Mouse (Mus musculus) embryonic stem cell, embryonic (primary cell): ENCODE measurements around the gene Pi4k2a.

ENCODE experiments used
- CTCF ChIA-PET, 4 experiments: fragments of 300-600 bp in 2 of 4; fragments of 350-600 bp in 2 of 4; sonication (Branson Sonifier 250); formaldehyde crosslinking; loops; one replicate each; lab custom pipeline; 2022; ENCODE audit warnings: inconsistent platforms in 2 of 4; lab: Charles Lee
- POLR2A ChIA-PET, 4 experiments: fragments of 300-600 bp in 2 of 4; fragments of 350-600 bp in 2 of 4; sonication (Branson Sonifier 250); formaldehyde crosslinking; loops; one replicate each; lab custom pipeline; 2022; ENCODE audit warnings: antibody characterized with exemption in 4 of 4, inconsistent platforms in 1 of 4; lab: Charles Lee

Gene Pi4k2a

DNA sequence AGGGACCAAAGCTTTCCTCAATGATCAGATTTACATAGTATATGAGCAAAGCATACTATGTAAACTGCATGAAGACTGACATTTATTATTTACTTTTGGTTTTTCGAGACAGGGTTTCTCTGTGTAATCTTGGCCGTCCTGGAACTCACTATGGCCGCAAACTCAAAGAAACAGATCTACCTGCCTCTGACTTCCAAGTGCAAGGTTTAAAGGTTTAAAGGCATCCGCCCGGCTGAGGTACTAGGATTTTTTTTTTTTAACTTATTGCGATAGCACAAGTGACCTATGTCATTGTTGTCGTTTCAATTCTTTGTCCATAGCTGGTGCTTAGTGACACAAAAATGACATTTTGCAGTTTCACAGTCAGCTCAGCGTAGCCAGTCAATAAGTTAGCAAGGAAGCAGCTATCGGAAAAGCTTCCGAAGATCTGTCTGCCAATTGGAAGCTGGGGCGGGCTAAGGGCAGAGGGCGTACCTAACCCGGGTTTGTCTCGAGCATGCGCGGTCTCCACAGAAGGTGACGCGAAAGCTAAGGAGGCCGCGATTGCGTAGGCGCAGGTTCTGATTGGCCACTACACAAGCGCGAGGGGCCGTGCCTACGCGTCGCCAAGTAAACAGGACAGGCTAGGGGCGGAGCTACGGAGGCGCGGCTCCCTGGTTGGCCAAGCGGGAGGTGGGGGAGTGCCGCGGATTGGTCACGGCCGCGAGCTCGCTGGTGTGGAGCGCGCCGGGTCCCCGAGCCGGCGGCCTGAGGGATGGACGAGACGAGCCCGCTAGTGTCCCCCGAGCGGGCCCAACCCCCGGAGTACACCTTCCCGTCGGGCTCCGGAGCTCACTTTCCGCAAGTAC lies at the start of gene Pi4k2a:
Gene Pi4k2a (plus strand): TSS at position 723 of the 848 bp plus-strand sequence.
- POLR2A ChIA-PET = interaction anchor here in 3 of 4 experiments (0.5 to 9.1 kb wide), 93 partner anchors 9 to 674 kb away, joined by 3 to 133 read pairs (median 5); partner anchors contain the start of genes Avpi1 (in 3 of the 3), Hoga1 (in 3 of the 3), Marveld1 (in 2 of the 3) and Pgam1 (in 2 of the 3)
- CTCF ChIA-PET = interaction anchor here (0.6 to 2.9 kb wide), 27 partner anchors 18 to 350 kb away, joined by 3 to 18 read pairs (median 4); partner anchors contain the start of genes Ankrd2 (in 2 of the 4), Avpi1 (in 1 of the 4), Hoga1 (in 1 of the 4) and Marveld1 (in 1 of the 4)

DNA sequence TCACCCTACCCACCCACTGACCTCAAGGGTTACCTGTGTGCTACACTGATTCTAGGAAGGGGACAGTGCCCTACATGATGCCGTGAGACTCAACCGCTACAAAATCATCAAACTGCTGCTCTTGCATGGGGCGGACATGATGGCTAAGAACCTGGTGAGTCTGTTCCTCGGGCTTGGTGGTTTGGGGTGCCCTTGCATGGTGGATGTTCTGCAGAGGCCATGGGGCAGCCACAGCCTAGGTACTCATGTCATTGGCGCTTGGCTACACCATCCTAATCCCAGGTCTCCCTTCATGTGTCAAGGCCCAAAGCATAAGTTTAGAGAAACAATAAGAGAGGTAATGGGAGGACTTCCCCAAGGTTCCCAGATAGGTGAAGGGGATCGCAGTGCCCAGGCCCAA lies 46.3 kb upstream of the Pi4k2a start:
- CTCF ChIA-PET = interaction anchor here in 2 of 4 experiments (1.9 to 2.4 kb wide), 2 partner anchors 9 to 122 kb away, joined by 12 to 20 read pairs; partner anchors contain the start of gene Ankrd2 (in 1 of the 2)
- POLR2A ChIA-PET = interaction anchor here in 1 of 4 experiments (1.3 to 2.4 kb wide), 5 partner anchors 9 to 126 kb away, joined by 4 to 9 read pairs (median 5); partner anchors contain the start of genes Ankrd2 and Avpi1

DNA sequence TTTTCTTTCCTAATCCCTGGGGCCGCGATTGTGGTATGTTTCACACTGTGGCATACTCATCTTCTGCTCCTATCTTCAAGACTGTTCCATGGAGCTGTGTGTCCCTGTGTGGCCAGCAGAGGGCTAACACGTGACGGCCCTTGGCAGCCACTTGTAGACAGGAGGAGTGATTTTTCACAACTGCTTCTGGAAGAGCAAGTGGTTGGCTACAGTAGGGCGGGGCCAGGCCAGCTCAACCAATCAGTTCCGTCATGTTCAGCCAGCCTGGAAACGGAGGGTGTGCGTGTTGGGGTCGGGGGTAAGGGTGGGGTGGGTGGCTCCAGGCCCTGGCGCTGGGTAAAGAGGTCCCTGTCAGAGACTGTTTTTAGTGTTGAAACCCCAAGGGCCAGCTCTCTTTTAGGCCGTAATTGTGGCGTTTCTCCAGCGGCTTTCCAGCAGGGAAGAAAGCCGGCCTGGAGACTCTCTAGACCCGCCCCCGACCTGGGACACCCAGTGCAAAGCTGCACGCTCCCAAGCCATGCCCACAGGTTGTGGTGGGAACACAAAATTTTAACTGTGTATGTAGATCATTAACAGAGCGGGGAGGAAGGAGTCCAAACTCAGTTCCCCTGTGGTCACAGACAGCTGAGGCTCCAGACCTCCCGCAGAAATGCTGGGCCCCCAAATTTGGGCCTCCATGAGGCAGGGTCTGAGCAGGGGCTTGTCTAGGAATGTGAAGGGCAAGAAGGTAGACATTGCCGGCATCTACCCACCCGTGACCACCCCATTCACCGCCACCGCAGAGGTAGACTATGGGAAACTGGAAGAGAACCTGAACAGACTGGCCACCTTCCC lies 44.8 kb upstream of the Pi4k2a start, which contains the start of gene Hoga1:
Gene Hoga1 (plus strand): TSS at position 342 of the 834 bp plus-strand sequence.
- POLR2A ChIA-PET = interaction anchor here (0.6 to 2.5 kb wide), 42 partner anchors 10 to 1232 kb away, joined by 3 to 16 read pairs (median 4); partner anchors contain the start of genes Pi4k2a (in 3 of the 4), Ankrd2 (in 2 of the 4), Avpi1 (in 2 of the 4) and Arhgap19 (in 1 of the 4)
- CTCF ChIA-PET = interaction anchor here (0.5 to 2.4 kb wide), 46 partner anchors 9 to 1845 kb away, joined by 3 to 27 read pairs (median 4); partner anchors contain the start of genes Ankrd2 (in 4 of the 4), Mms19 (in 1 of the 4), Pi4k2a (in 1 of the 4) and Ubtd1 (in 1 of the 4)

DNA sequence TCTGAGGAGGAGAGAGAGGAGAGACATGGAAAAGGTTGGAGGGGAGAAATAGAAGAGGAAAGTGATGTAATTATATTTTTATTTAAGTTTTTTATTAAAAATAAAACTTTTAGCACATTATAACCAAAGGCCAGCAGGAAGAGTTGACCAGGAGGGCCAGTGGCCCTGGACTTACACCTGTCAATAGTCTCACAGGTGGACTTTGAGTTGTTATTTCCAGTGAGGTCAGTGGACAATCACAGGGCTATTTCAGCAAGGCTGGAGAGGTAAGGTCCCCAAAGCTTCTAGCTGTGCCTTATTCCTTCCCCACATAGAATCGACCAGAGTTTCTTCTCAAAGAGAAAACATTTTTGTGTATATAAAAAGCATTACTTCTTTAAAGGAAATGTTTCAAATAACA lies 40.0 kb upstream of the Pi4k2a start:
- POLR2A ChIA-PET = no interaction called here
- CTCF ChIA-PET = interaction anchor here in 3 of 4 experiments (0.5 to 1.2 kb wide), 3 partner anchors 15 to 94 kb away, joined by 3 to 4 read pairs (median 3); partner anchors contain the start of gene Ankrd2 (in 1 of the 3)

DNA sequence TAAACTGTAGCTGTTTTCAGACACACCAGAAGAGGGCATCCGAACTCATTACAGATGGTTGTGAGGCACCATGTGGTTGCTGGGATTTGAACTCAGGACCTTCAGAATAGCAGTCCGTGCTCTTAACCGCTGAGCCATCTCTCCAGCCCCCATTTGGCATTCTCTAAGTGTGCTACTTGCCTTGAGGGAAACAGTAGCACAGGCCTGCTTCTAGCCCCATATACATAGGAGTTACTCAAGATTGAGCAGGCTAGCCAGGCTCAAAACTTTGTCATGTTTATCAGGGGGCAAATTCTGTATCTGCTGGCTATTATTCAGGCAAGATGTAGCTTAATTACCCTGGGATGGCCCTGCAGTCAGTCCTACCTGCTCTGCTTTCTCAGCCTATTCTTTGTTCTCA lies 38.9 kb upstream of the Pi4k2a start:
- ChIA-PET POLR2A (interaction anchor here in 3 of 4 experiments (0.6 to 1.5 kb wide), 10 partner anchors 19 to 159 kb away, joined by 3 to 6 read pairs (median 3); no protein-coding TSS in a partner anchor), CTCF (interaction anchor here in 3 of 4 experiments (0.8 to 1.8 kb wide), 7 partner anchors 16 to 115 kb away, joined by 3 to 11 read pairs (median 3); partner anchors contain the start of gene Ankrd2 (in 2 of the 3))

DNA sequence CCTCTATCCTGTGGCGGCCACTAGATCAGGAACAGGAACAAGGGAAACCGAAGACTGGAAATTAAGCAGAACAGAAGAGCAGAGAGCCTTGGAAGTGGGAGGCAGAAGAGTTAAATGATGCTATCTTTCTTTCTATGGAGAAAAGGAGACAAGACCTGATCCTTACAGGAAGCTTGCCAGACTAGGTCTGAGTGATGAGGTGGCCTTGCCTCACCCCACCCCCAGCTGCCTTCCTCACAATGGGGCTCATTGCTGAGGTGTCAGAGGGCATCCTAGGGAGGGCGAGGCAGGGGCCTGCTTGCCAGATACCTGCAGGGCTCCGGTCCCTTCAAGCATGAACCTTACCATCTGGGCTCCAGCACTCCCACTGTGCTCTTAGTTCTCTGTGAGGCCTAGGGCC lies 38.3 kb upstream of the Pi4k2a start, which contains the start of gene 4933411K16Rik:
Gene 4933411K16Rik (plus strand): TSS at position 301 of the 400 bp plus-strand sequence.
- POLR2A ChIA-PET = interaction anchor here in 3 of 4 experiments (1.0 to 1.5 kb wide), 9 partner anchors 17 to 119 kb away, joined by 3 to 6 read pairs (median 3); partner anchors contain the start of genes Ankrd2 (in 1 of the 3) and Avpi1 (in 1 of the 3)
- CTCF ChIA-PET = interaction anchor here in 2 of 4 experiments (1.2 to 1.8 kb wide), 4 partner anchors 17 to 114 kb away, joined by 3 to 11 read pairs (median 8); partner anchors contain the start of gene Ankrd2 (in 1 of the 2)

DNA sequence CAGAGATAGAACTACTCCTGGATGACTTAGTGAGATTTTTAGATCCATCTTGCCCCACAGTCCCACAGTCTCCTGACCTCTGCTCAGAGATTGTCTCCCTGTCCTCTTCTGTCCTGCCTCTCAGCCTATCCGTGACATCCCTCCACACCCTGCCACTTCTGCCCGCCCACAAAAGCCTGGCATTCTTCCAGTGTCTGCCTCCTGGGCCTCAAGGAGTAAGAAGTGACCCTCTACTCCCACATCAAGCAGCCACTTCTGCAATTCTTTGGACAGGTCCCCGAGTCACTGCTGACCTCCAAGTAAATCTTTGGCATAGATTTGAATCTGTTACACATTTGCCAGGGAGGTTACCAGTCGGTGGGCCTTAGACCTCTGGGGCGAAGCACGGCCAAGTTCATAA lies 36.0 kb upstream of the Pi4k2a start:
- ChIA-PET CTCF (interaction anchor here in 2 of 4 experiments (0.6 to 1.5 kb wide), 2 partner anchors 9 to 25 kb away, joined by 3 to 4 read pairs; partner anchors contain the start of gene Hoga1 (in 1 of the 2)), POLR2A (interaction anchor here in 1 of 4 experiments (1.3 kb wide), 1 partner anchor 116 kb away, joined by 3 read pairs; no protein-coding TSS in a partner anchor)

DNA sequence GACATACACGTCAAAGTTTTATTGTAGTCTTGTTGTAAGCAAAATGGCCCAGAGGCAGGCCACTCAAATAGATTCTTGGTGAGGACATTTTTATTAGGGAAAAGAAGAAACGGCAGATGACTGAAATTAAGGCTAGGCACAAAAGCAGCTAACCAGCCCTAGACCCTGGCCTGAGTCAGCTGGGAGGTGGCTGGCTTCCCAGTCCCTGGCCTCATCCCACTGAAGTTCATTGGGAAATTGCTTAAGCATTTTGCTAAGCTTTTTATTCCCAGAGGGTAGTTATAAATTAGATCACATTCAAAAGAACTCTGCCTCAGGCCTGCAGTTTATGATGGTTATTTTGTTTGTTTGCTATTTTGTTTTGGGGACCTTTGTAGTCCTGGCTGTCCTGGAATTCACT lies 34.4 kb upstream of the Pi4k2a start:
- CTCF ChIA-PET = interaction anchor here in 1 of 4 experiments (0.7 to 1.0 kb wide), 2 partner anchors 20 to 96 kb away, joined by 4 to 5 read pairs; partner anchors contain the start of gene Ankrd2
- POLR2A ChIA-PET = interaction anchor here in 1 of 4 experiments (0.8 to 1.1 kb wide), 2 partner anchors 13 to 74 kb away, joined by 3 to 5 read pairs; no protein-coding TSS in a partner anchor

DNA sequence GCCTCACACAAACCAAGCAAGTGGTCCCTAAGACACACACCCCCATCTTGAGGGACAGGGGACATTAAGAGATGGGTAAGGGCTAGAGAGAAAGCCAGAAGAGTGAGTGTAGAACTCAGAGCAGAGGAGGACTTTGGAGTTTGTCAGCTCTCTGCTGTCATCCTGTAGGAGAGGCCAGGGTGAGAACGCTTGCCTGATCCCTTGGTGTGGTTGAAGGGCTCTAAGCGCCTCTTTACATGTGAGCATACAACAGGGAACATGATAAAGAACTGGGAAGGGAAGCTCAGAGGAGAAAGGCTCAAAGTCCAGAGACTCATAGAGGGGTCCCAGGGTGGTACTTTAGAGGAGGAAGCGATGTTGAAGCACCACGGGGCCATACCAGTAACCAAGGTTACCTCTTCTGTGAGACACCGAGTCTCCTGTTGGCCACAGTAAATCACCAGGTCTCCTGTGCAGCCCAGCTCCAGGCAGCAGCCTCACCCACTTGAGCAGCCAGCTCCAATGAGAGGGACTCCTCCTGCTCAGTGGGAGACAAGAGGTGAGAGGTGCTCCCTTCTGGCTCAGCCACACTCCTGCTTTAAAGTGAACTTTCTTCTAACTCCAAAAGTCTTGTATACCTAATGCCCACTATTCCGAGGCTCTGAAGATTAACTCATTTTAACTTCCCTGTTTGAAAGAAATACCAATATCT lies 33.4 kb upstream of the Pi4k2a start:
- CTCF ChIA-PET = interaction anchor here in 3 of 4 experiments (0.5 to 1.2 kb wide), 4 partner anchors 11 to 88 kb away, joined by 3 read pairs; partner anchors contain the start of genes Hoga1 (in 1 of the 3) and Pi4k2a (in 1 of the 3)
- POLR2A ChIA-PET = interaction anchor here in 2 of 4 experiments (1.0 to 1.7 kb wide), 3 partner anchors 11 to 23 kb away, joined by 3 to 9 read pairs (median 3); partner anchors contain the start of gene Hoga1 (in 2 of the 2)

DNA sequence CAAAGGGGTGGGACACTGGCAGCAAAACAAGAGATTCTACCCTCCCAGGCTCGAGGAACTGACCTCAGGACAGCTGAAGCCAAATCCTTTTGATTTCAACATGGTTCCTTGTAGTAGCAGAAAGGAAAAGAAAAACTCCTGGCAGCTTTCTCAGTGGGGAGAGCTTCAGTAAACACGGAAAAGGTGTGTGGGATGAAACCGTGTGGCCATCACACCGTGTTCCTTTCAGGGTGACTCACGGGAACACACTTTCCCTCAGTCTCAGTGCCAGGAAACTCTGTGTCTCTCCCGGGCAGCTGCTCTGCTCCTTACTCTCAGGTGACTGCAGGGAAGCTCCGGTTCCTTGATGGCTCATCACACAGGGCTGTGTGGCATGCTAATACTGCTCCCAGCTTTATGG lies 31.8 kb upstream of the Pi4k2a start:
- ChIA-PET POLR2A (interaction anchor here in 3 of 4 experiments (0.6 to 1.7 kb wide), 12 partner anchors 10 to 116 kb away, joined by 3 to 9 read pairs (median 3); partner anchors contain the start of gene Hoga1 (in 3 of the 3)), CTCF (interaction anchor here (0.5 to 1.4 kb wide), 10 partner anchors 11 to 393 kb away, joined by 3 to 5 read pairs (median 4); partner anchors contain the start of gene Hoga1 (in 1 of the 4))

DNA sequence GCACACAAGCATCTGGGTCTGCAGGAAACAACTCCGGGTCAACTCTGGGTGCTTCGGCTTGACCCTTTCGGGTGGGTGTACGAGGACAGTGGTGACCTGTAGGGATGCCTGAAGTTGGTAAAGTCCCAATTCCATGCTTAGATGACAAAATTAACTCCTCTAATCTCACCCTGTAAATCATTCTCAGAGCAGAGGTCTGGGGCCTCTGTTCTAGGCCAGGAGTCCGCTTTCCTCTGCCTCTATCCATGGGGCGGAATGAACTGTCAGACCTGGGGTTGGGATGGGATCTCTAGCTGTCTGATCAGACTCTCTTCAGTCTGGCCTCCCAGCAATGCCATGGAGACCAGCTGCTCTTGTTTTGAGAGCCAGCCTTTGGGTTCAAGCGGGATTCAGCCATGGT lies 28.8 kb upstream of the Pi4k2a start:
- CTCF ChIA-PET = interaction anchor here in 2 of 4 experiments (0.6 to 1.0 kb wide), 3 partner anchors 10 to 1224 kb away, joined by 3 read pairs; partner anchors contain the start of gene Ankrd2 (in 1 of the 2)
- POLR2A ChIA-PET = interaction anchor here in 2 of 4 experiments (0.8 to 1.0 kb wide), 4 partner anchors 10 to 16 kb away, joined by 3 read pairs; partner anchors contain the start of gene Hoga1 (in 1 of the 2)

DNA sequence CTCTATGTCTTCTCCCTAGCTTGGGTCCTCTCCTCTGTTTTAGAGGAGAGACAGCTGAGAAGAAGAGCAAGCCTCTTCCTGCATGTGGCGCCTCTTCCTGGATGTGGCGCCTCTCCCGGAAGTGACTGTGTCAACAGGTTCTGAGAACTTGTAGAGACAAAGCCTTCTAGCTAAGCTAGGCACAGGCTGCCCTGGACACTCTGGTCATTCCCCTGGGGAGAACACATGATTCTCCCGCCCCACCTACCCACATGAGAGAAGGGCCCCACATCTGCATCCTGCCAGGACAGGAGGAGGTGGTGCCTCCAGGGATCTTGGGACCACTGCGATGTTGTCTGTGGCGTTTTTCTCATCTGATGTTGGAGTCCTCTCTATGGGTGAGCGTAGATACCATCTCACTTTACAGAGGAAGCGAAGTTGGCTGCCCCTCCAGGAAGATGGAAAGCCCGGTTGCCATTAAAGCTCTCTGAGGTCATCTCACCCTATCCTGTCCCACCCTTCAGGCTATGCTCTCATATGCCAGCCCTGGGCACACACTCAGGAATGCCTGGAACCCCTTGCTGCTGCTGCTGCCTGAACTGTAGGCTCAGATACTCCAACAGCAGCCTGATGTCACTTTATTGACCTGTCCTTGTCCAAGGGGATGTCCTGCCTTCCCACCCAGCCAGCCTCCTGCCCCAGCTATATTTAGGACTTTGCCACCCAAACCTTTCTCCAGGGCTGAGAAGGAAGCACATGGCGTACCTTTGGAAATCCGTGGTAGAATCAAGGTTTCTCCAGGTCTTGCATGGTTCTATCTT lies 21.6 kb upstream of the Pi4k2a start:
- POLR2A ChIA-PET = interaction anchor here in 3 of 4 experiments (0.6 to 5.0 kb wide), 24 partner anchors 10 to 341 kb away, joined by 3 to 30 read pairs (median 4); partner anchors contain the start of genes Pi4k2a (in 3 of the 3), Avpi1 (in 2 of the 3), Hoga1 (in 2 of the 3) and Ankrd2 (in 1 of the 3)
- CTCF ChIA-PET = interaction anchor here (0.6 to 2.1 kb wide), 26 partner anchors 10 to 446 kb away, joined by 3 to 10 read pairs (median 4); partner anchors contain the start of genes Ankrd2 (in 3 of the 4), Hoga1 (in 3 of the 4) and Pi4k2a (in 1 of the 4)

DNA sequence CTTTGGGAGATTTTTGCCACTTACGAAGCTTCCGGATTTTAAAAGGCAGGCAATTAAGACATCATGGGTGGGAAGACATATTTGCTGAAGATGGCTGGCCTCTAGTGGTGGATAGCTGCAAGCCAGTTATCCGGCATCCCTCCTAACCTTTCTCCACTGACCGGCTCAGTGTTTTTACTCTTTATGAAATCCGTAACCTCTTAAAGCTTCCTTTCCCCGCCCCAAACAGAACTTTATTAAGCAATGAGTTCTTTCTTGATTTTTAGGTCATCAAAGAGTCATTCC lies 21.1 kb upstream of the Pi4k2a start:
- POLR2A ChIA-PET = interaction anchor here in 3 of 4 experiments (0.6 to 5.0 kb wide), 25 partner anchors 9 to 341 kb away, joined by 3 to 30 read pairs (median 4); partner anchors contain the start of genes Pi4k2a (in 3 of the 3), Hoga1 (in 2 of the 3), Ankrd2 (in 1 of the 3) and Avpi1 (in 1 of the 3)
- CTCF ChIA-PET = interaction anchor here (0.6 to 2.1 kb wide), 26 partner anchors 10 to 446 kb away, joined by 3 to 10 read pairs (median 4); partner anchors contain the start of genes Ankrd2 (in 3 of the 4), Hoga1 (in 3 of the 4) and Pi4k2a (in 1 of the 4)

DNA sequence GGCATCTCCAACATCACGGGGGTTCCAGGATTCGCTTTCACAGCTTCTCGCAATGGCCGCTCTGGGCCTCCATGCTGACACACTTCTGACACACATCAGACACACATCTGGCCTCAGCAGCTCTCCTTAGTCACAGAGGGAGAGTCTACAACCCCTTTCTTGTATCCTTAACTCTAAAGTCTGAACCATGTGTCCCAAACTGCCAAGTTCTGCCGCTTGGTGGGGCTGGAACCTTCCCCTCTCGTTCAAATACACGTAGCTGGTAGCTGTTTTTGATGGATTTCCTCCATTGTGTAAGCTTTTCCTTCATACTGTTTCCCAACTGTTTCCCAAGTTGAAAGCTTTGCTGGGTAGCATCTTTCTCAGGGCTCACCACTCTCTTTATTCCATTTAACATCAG lies 19.0 kb upstream of the Pi4k2a start:
- POLR2A ChIA-PET = interaction anchor here (0.5 to 5.0 kb wide), 22 partner anchors 9 to 809 kb away, joined by 3 to 30 read pairs (median 4); partner anchors contain the start of genes Pi4k2a (in 3 of the 4), Hoga1 (in 2 of the 4) and Ankrd2 (in 1 of the 4)
- CTCF ChIA-PET = interaction anchor here (0.5 to 3.2 kb wide), 27 partner anchors 9 to 725 kb away, joined by 3 to 12 read pairs (median 3); partner anchors contain the start of genes Pi4k2a (in 2 of the 4), Ankrd2 (in 1 of the 4) and Hoga1 (in 1 of the 4)
